In genomic region chr13:103052661-103053060, GRCm38 (mm10) we compare ENCODE assay signal across 12 mouse cellular contexts.
"Had no signal": no experiment of that assay in that cellular context is flagged by ENCODE, and none has a peak within 500 bp of the region (broad histone marks: within the 10 kb centered on the region; RNA-seq: fewer than 3 reads in every experiment).

No protein-coding gene starts in this region.

- H3K4me1 ChIP-seq: limb, embryonic 10.5 days; liver, embryonic 12.5 days; stomach, embryonic 15.5 days had no signal

- H3K36me3 ChIP-seq: limb, embryonic 10.5 days; liver, embryonic 12.5 days; midbrain, embryonic 12.5 days; stomach, embryonic 15.5 days had no signal

- ATAC-seq: liver, embryonic 12.5 days had no signal

- H3K27me3 ChIP-seq: liver, embryonic 12.5 days; stomach, embryonic 15.5 days had no signal

- H3K4me3 ChIP-seq: left cerebral cortex, adult 2 months; limb, embryonic 10.5 days; liver, embryonic 12.5 days; midbrain, embryonic 12.5 days; stomach, embryonic 15.5 days had no signal

- H3K4me2 ChIP-seq: liver, embryonic 12.5 days; lung, embryonic 14.5 days; midbrain, embryonic 12.5 days; stomach, embryonic 15.5 days had no signal

- DNase-seq: kidney, adult 18-20 months; kidney, postnatal 25 days; lung, embryonic 14.5 days; lung, postnatal 10 days; lung, postnatal 4 days; right cerebral cortex, postnatal 14 days; thymus, postnatal 4 days had no signal

- H3K27ac ChIP-seq: left cerebral cortex, adult 2 months; limb, embryonic 10.5 days; liver, embryonic 12.5 days; midbrain, embryonic 12.5 days; stomach, embryonic 15.5 days had no signal

- H3K9me3 ChIP-seq: limb, embryonic 10.5 days; liver, embryonic 12.5 days; midbrain, embryonic 12.5 days; stomach, embryonic 15.5 days had no signal

- H3K9ac ChIP-seq: liver, embryonic 12.5 days; lung, embryonic 14.5 days; midbrain, embryonic 12.5 days; stomach, embryonic 15.5 days had no signal
